Mouse (Mus musculus) cerebellum, adult 8-10 months (tissue): ENCODE measurements around the gene Rtn1.

Experiments
- DNase-seq: peaks from one replicate; pipeline ENCODE4 v3.0.0; 2022

Gene Rtn1

DNA sequence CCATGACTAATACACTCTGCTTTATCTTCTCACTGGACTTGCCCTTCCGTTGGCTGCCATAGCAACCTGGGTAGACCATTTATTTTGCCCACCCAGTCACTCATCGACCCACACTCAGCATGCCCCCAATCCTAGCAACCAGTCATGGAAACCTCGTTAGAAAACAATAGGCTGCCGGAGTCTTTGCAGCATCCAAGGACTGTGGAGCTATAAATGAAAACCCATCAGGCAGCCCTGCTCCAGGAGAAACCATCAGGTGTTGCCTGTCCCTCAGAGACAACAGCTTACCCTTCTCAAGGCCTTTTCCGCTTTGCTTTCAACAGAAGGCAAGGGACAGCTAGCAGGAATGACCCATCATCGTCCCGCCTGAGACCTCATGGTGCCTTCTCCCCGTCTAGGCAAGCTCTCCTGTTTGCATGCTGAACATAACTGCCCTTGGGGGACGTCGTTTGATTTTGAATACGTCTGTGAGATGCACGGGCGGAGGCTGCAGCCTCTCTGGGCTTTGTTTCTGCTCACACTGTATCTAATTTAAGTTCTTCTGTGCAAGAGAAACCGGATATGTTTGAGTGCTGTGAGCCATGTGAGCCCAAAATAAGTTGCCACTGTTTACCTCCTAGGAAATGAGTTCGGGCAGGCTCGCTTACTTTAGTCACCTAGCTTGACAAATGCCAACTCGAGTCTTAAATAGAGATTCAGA is 34.8 kb downstream of the Rtn1 start:
- DNase-seq = no peak

- DNase-seq = peak; percentile 81
Observed at GRCm38 (mm10) chr12:72370081-72370480, 38.8 kb downstream of the Rtn1 start.

DNA sequence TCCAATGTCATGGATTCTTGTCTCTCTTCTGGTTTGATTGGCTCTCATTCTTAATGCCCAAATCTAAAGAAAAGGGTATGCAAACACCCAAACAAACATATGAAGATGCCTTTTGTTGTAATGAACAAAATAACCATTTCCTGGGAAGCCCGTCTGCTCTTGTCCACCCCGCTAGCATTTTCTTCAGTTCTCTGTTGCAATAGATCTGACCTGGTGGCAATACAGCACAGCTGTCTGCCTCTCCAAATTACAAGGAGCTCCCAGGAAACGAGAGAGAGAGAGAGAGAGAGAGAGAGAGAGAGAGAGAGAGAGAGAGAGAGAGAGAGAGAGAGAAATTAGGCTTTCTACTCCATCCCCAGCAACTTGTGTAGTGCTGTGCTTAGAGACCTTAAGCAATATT is 42.1 kb downstream of the Rtn1 start:
- DNase-seq = no peak

GRCm38 (mm10) chr12:72366104-72366437 is 42.8 kb downstream of the Rtn1 start:
- DNase-seq = no peak

GRCm38 (mm10) chr12:72365231-72366103 is 43.4 kb downstream of the Rtn1 start:
- no peak for DNase-seq

GRCm38 (mm10) chr12:72364543-72364942 is 44.3 kb downstream of the Rtn1 start:
- no peak for DNase-seq

DNA sequence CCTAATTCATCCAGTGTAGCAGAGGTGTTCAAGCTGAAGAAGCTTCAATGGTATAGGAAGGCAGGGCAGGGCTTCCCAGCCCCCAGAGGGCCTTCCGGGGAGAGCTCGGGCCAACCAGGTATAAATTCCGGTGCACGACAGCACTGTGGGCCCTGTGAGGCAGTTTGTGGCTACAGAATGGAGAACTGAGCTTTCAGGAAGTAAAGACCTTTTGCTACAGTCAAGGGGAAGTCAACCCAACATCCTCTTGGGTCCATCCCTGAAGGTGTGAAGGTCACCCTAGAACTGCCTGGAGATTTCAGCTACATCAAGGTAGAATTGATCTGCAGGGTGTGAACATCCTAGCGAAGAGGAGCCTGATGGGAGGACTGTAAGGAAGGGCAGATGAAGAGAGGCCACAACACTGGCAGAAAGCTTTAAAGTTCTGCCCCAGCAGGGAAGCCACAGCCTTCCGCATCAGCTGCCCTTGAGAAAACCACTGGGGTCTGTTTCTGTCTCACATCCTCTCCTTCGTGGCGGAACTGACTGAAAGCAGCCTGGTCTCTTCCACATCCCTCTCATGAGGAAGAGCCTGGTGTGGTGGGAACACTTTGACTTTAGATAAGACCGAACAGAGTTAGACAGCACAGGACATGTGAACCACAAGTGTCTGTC is 47.0 kb downstream of the Rtn1 start:
- DNase-seq = no peak

DNA sequence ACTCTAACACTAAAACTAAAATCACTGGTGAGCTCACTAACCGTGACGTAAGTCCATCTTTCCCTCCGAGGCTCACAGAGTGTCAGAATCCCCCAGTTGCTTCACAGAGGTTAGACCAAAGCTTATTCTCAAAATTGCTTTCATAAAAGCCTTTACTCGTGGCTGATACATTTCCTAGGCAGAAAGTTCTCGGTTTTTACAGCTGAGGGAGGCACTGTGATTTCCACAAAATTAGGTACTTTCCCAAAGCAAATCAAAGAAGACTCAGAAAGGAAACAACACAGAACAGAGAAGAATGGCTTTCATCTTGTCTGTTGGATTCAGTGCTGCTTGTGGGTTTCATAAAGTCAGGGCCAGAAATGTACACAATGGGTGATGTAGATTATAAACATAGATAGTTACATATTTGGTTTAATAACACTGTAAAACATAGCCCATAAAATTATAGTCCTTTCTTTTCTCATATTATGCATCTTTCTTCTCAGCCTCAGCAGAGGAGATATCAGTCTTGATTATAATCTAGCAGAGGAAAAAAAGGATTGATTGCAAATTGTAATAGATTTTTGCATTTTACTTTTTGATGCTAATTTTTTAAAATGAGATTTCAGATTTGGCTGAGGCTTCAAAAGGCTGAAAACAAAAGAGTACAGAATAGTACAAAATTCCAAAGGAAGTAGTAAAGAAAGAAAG is 47.8 kb downstream of the Rtn1 start:
- DNase-seq = no peak

DNA sequence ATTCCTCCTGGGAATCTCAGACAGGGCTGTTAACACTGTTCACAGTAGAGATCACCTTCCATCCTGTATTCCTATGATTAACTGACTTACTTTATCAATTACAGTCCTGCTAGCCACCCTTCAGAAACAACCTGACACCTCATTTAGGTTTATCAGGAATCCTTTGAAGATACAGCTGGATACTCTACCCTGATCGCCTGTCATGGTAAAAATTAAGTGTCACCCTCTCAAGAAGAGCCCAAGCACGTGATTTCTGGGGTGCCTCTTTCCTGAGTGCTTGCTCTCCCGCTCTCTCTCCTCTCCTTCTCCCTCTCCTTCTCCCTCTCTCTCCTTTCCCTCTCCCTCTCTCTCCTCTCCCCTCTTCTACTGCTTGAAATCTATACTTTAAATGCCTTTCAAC is 49.0 kb downstream of the Rtn1 start:
- DNase-seq = no peak

GRCm38 (mm10) chr12:72357667-72358420 is 51.0 kb downstream of the Rtn1 start:
- no peak for DNase-seq

DNA sequence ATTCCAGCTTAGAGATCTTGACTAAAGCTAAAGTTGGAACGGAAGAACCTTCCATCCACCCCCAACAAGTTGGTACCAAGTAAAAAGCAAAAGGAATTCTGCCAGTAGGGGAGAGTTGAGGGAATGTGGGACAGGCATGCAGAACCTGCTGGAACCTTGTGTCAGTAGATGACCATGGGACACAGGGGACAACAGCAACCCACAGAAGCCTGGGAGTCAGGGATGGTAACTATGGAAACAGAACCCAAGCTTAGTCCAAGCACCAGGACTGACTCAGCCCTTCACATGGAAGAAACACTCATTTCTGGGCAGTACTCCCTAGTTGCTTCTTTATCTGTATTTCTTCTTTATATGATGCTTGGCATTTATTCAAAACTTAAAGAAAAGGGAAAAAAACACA is 54.6 kb downstream of the Rtn1 start:
- no peak for DNase-seq

DNA sequence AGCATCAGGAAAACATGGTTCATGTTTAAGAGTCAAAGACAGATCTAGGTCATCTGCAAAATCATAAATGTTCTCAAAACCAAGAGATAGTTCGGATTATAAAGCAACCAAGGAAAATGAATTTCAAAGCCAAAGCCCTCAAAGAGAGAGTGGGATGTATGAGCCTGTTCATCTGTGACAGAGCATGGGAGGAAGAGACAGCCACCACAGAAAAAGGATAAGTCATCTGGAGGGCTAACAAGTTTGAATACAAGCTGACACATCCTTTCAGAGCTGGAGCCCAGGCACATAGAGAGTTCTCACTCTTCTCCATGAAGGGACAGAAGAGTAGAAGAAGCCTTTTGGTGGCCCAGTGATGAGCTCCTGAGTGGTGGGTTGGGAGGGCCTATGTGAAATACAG is 55.3 kb downstream of the Rtn1 start:
- DNase-seq = no peak

DNA sequence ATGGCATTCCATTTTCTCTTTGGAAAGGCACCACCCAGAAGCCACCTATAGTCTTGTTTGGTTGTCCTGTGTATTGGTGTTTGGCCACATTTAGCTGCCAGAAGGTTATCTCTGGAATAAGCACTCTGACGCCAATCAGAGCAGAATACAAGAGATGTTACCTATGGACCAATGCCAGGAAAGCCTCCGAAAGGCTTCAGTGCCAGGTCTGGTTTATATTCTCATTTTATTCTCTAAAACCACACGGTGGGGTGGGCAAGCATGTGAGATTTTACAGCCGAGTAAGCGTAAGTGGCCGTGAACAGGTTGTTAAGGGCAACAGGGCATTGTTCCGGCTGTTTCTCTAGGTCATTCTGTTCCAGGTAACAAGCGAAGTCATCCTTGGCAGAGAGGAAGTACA is 60.3 kb downstream of the Rtn1 start:
- peak; percentile 43 for DNase-seq

DNA sequence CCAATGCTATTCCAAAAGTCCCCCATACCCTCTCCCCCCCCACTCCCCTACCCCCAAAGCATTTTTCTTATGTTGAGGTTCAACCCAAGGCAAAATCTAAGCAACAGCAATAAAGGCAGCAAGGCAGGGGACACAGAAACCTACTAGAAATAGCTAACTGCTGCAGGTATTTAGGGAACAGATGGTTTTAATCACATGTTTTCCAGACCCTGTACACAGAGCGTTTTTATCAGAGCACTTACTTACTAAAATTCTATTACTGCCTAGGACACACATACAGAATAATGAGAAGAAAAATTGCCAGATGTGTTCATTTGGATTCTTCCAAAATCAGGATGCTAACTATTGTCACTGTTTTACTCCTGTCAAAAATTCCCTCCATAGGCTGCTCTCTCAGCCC is 61.7 kb downstream of the Rtn1 start:
- DNase-seq = no peak

- no peak for DNase-seq
Observed at GRCm38 (mm10) chr12:72343639-72344038, 65.2 kb downstream of the Rtn1 start.

GRCm38 (mm10) chr12:72336009-72336408 is 72.8 kb downstream of the Rtn1 start:
- no peak for DNase-seq

DNA sequence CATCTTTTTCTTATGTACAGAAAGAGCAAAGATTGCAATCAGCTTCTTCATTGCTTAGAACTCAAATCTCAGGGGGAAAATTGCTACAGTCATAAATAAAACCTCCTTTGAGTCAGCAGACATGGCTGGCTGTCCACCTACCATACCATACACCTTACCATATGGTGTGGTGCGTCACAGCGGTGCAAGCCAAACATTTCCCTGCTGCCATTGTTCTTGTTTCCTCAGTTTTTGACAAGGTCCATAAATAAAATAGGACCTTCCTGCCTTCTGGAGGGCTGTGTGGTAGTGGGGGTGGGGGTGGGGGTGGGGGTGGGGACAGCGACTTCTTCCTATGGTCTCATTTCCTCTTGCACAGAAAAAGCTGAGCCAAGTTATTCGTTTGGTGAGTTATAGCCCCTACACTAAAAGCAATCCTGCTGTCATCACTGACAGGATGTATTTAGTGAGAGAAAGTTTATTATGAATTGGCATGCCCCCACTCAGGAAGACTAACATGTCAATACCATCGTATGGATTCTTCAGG is 76.3 kb downstream of the Rtn1 start:
- no peak for DNase-seq

DNA sequence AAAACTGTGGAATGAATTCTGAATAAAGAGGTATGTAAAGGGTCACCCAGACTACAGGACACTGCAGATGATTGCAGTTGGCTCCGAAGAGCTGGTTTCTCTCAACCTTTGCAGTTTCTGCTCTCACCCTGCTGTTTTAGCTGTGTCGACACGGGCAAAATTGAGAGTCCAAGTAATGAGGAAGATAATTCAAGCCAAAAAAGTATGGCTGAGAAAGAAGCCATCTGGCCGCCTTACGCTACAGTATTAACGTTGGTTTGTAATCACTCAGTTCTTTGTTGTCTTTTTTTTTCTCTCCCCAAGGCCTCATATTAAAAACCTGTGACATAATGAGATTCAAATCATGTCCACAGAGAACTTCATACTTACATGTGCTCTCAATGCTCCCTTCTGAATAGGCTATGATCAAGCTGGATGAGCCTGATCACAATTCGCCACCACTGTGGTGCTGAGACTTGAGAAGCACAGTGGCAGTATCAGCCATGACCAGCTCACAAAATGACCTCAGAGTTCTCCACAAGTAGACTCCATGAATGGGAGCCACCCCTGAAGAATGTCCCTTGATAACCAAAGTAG is 76.9 kb downstream of the Rtn1 start:
- DNase-seq = no peak

DNA sequence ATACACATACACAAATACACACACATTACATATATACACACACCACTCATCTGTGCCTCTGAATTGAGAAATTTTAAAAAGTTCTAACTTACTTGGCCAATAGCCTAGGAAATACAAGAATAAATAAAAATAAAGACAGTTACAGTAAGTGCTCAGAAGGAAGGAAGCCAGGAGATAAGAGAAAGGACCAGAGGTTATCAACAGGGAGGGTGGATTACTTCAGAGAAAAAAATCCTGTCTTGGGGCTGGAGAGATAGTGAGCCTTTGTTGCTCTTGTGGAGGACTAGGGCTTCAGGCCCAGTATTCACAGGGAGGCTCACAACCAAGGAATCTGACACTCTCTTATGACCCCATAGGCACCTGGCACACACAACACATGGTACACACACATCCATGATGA is 82.8 kb downstream of the Rtn1 start:
- no peak for DNase-seq

DNA sequence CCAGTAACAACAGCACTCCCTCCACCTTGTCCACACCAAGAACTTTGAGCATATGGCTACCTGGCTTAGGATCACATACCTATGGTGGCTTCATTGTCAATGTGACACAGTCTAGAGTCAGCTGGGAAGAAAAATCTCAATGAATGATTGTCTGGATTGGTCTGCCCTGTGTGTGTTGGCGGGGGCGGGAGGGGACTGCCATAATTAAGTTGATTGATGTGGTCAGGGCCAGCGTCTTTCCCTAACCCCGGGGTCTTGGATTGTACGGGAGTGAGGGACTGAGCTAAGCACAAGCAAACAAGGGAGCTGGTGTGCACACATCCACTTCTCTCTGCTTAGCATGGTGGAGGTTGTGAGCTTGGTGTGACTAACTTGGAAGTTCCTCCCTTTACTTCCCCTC is 83.8 kb downstream of the Rtn1 start:
- DNase-seq = no peak

- no peak for DNase-seq
Observed at GRCm38 (mm10) chr12:72324210-72324871, 84.5 kb downstream of the Rtn1 start.
